Mouse (Mus musculus) right cerebral cortex, postnatal 10 days (tissue): ENCODE results near the gene Pbld1.
A peak's percentile ranks its signal among the peaks of the same experiment; 100 is the strongest.

Experiments
- DNase-seq, 2 experiments: peaks; one replicate each; pipeline ENCODE4 v3.0.0; 2021; ENCODE audit warnings: low spot score in 2 of 2

Gene Pbld1

GRCm38 (mm10) chr10:63059862-63060261, at the start of gene Pbld1:
Gene Pbld1 (plus strand): TSS chr10:63060162.
- DNase-seq: no peak

GRCm38 (mm10) chr10:63010268-63010667, 49.7 kb upstream of the Pbld1 start:
- no peak for DNase-seq

- no peak for DNase-seq
Measured at GRCm38 (mm10) chr10:63011556-63011955, 48.4 kb upstream of the Pbld1 start.

GRCm38 (mm10) chr10:63013476-63013875, 46.5 kb upstream of the Pbld1 start:
- DNase-seq: no peak

GRCm38 (mm10) chr10:63014168-63014567, 45.8 kb upstream of the Pbld1 start:
- DNase-seq: no peak

- DNase-seq: peak in 1 of 2 experiments; percentile 14
Measured at GRCm38 (mm10) chr10:63019304-63019703, 40.7 kb upstream of the Pbld1 start.

GRCm38 (mm10) chr10:63021702-63022101, 38.3 kb upstream of the Pbld1 start:
- DNase-seq: no peak

- no peak for DNase-seq
Measured at GRCm38 (mm10) chr10:63022541-63023120, 37.3 kb upstream of the Pbld1 start.

GRCm38 (mm10) chr10:63023121-63023748, 36.7 kb upstream of the Pbld1 start:
- peak; percentile 82 to 84 for DNase-seq

GRCm38 (mm10) chr10:63023749-63024579, 36.0 kb upstream of the Pbld1 start, which contains the start of the genes Hnrnph3 and Pbld2:
Gene Hnrnph3 (minus strand): TSS chr10:63024217.
Gene Pbld2 (plus strand): TSS chr10:63024315.
- peak; percentile 98 to 99 for DNase-seq

GRCm38 (mm10) chr10:63024580-63024910, 35.4 kb upstream of the Pbld1 start:
- peak; percentile 60 to 77 for DNase-seq

GRCm38 (mm10) chr10:63025016-63025415, 34.9 kb upstream of the Pbld1 start:
- DNase-seq: no peak

GRCm38 (mm10) chr10:63025491-63026011, 34.4 kb upstream of the Pbld1 start:
- no peak for DNase-seq

- peak; percentile 62 to 75 for DNase-seq
Measured at GRCm38 (mm10) chr10:63026156-63026794, 33.7 kb upstream of the Pbld1 start.

GRCm38 (mm10) chr10:63026795-63027160, 33.2 kb upstream of the Pbld1 start:
- DNase-seq: peak; percentile 43 to 71

- DNase-seq: no peak
Measured at GRCm38 (mm10) chr10:63027376-63028161, 32.4 kb upstream of the Pbld1 start.

GRCm38 (mm10) chr10:63028396-63028795, 31.6 kb upstream of the Pbld1 start:
- no peak for DNase-seq

GRCm38 (mm10) chr10:63032267-63032666, 27.7 kb upstream of the Pbld1 start:
- no peak for DNase-seq

- no peak for DNase-seq
Measured at GRCm38 (mm10) chr10:63032956-63033355, 27.0 kb upstream of the Pbld1 start.

GRCm38 (mm10) chr10:63038571-63039320, 21.2 kb upstream of the Pbld1 start:
- no peak for DNase-seq
